ENCODE assay signal across 13 mouse cellular contexts in the genomic region with DNA sequence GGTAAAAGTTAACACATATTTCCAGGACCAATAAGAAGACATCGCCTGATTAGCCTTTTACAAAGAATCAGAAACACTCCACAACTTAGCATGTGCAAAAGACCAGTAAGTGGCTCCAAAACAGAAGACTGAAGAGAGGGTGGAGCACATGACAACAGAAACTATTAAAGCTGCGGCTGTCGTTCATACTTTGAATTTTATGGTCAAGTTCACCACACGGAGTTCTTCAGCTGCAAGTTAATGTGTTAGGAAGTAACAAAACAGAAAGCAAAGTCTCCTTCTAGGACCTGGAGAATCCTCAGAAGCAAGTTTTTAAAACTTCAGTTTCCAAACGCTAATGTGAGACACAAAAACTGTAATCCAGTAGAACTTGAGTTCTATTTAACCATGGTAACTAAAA. TPM values are rescaled to one million over a fixed set of nuclear protein-coding genes. Genes with fewer than 3 reads are reported as not detected.
DNase-seq lines count a peak whose midpoint lies in the region; ATAC-seq and TF ChIP-seq lines count a peak whose summit lies in the region.
"Had no signal": no experiment of that assay in that cellular context is flagged by ENCODE, and none has a peak within 500 bp of the region (broad histone marks: within the 10 kb centered on the region; RNA-seq: fewer than 3 reads in every experiment).

No protein-coding gene starts in this region.

- H3K27ac ChIP-seq in heart, postnatal 0 days (ENCODE audit: low read depth): no peak overlapping the region
- no peak overlapping the region for H3K27ac ChIP-seq in kidney, postnatal 0 days
- no peak overlapping the region for H3K27ac ChIP-seq in kidney, embryonic 14.5 days (ENCODE audit: low read depth, low read length)
- no peak overlapping the region for H3K27ac ChIP-seq in midbrain, postnatal 0 days (ENCODE audit: low read depth, low read length)
- H3K27ac ChIP-seq in midbrain, embryonic 11.5 days (ENCODE audit: low read depth, low read length): no peak overlapping the region
- no peak overlapping the region for H3K27ac ChIP-seq in stomach, embryonic 16.5 days (ENCODE audit: low read length)

- no peak for ATAC-seq in heart, postnatal 0 days (ENCODE audit: insufficient read depth, low read depth)
- ATAC-seq in kidney, postnatal 0 days (replicated peaks; ENCODE audit: low FRiP score, low read depth): no peak
- no peak for ATAC-seq in kidney, embryonic 14.5 days (ENCODE audit: low FRiP score, low TSS enrichment)
- ATAC-seq in midbrain, postnatal 0 days (ENCODE audit: low FRiP score): no peak
- ATAC-seq in midbrain, embryonic 11.5 days (ENCODE audit: low FRiP score): no peak
- no peak for ATAC-seq in stomach, embryonic 16.5 days (ENCODE audit: insufficient read depth, low FRiP score)

- WGBS in heart, postnatal 0 days: 68% methylated on average over 5 of the region's 5 CpGs
- 56% methylated on average over 5 of the region's 5 CpGs for WGBS in kidney, postnatal 0 days
- 69% methylated on average over 5 of the region's 5 CpGs for WGBS in kidney, embryonic 14.5 days
- 71% methylated on average over 5 of the region's 5 CpGs for WGBS in midbrain, postnatal 0 days
- WGBS in midbrain, embryonic 11.5 days: 82% methylated on average over 5 of the region's 5 CpGs
- WGBS in stomach, embryonic 16.5 days: 65% methylated on average over 5 of the region's 5 CpGs

- peak overlapping the region; percentile 95; the same call in 1 of the 2 replicates for H3K4me2 ChIP-seq in heart, postnatal 0 days (ENCODE audit: low read depth, low read length)
- H3K4me2 ChIP-seq in kidney, postnatal 0 days (ENCODE audit: low read length): peak overlapping the region; percentile 13; the same call in 1 of the 2 replicates
- H3K4me2 ChIP-seq in kidney, embryonic 14.5 days (replicated peaks; ENCODE audit: low read depth, low read length): no peak overlapping the region
- H3K4me2 ChIP-seq in midbrain, postnatal 0 days (ENCODE audit: low read depth, low read length, poor library complexity, severe bottlenecking): peak overlapping the region; percentile 7
- no peak overlapping the region for H3K4me2 ChIP-seq in midbrain, embryonic 11.5 days
- peak overlapping the region; percentile 75 for H3K4me2 ChIP-seq in stomach, embryonic 16.5 days (ENCODE audit: low read depth, low read length)

- H3K4me1 ChIP-seq in heart, postnatal 0 days (ENCODE audit: control insufficient read depth, insufficient read depth): peaks cover 20% of the 10 kb centered on the region
- no peaks in the 10 kb centered on the region for H3K4me1 ChIP-seq in kidney, postnatal 0 days (replicated peaks; ENCODE audit: insufficient read depth, low read length)
- no peaks in the 10 kb centered on the region for H3K4me1 ChIP-seq in kidney, embryonic 14.5 days (ENCODE audit: control insufficient read depth, insufficient read depth, low read length)
- no peaks in the 10 kb centered on the region for H3K4me1 ChIP-seq in midbrain, postnatal 0 days (ENCODE audit: insufficient read depth, low read length)
- H3K4me1 ChIP-seq in midbrain, embryonic 11.5 days (ENCODE audit: control insufficient read depth, insufficient read depth, low read length): peaks cover 2% of the 10 kb centered on the region; the same call in 1 of the 2 replicates
- peaks cover 9% of the 10 kb centered on the region; the same call in 1 of the 2 replicates for H3K4me1 ChIP-seq in stomach, embryonic 16.5 days (ENCODE audit: control insufficient read depth, insufficient read depth, low read length)

- H3K9me3 ChIP-seq in heart, postnatal 0 days (replicated peaks; ENCODE audit: control insufficient read depth, low read length): no peaks in the 10 kb centered on the region
- H3K9me3 ChIP-seq in kidney, postnatal 0 days (replicated peaks; ENCODE audit: low read length): no peaks in the 10 kb centered on the region
- H3K9me3 ChIP-seq in kidney, embryonic 14.5 days (ENCODE audit: control insufficient read depth, low read length): no peaks in the 10 kb centered on the region
- H3K9me3 ChIP-seq in midbrain, postnatal 0 days (ENCODE audit: low read length): no peaks in the 10 kb centered on the region
- H3K9me3 ChIP-seq in midbrain, embryonic 11.5 days (ENCODE audit: control insufficient read depth, low read length): no peaks in the 10 kb centered on the region
- H3K9me3 ChIP-seq in stomach, embryonic 16.5 days (replicated peaks; ENCODE audit: control insufficient read depth, low read length): no peaks in the 10 kb centered on the region
- H3K9me3 ChIP-seq: megakaryocyte, embryonic 14.5 days had no signal

- H3K4me3 ChIP-seq in heart, postnatal 0 days (ENCODE audit: low read depth, low read length): no peak overlapping the region
- H3K4me3 ChIP-seq in kidney, postnatal 0 days (replicated peaks; ENCODE audit: low read depth, low read length): no peak overlapping the region
- H3K4me3 ChIP-seq in kidney, embryonic 14.5 days (ENCODE audit: low read length): no peak overlapping the region
- peak overlapping the region; percentile 16; the same call in 1 of the 2 replicates for H3K4me3 ChIP-seq in midbrain, postnatal 0 days (ENCODE audit: low read depth, low read length)
- no peak overlapping the region for H3K4me3 ChIP-seq in midbrain, embryonic 11.5 days (ENCODE audit: low read depth, low read length)
- no peak overlapping the region for H3K4me3 ChIP-seq in stomach, embryonic 16.5 days (replicated peaks; ENCODE audit: low read length)
- H3K4me3 ChIP-seq: megakaryocyte, embryonic 14.5 days had no signal

- no peak overlapping the region for H3K9ac ChIP-seq in heart, postnatal 0 days (replicated peaks; ENCODE audit: low read depth, low read length)
- no peak overlapping the region for H3K9ac ChIP-seq in kidney, postnatal 0 days (ENCODE audit: low read depth, low read length)
- H3K9ac ChIP-seq in kidney, embryonic 14.5 days (ENCODE audit: low read depth, low read length): no peak overlapping the region
- H3K9ac ChIP-seq in midbrain, postnatal 0 days (replicated peaks; ENCODE audit: low read length, poor library complexity, severe bottlenecking): no peak overlapping the region
- H3K9ac ChIP-seq in midbrain, embryonic 11.5 days (ENCODE audit: low read length): no peak overlapping the region
- no peak overlapping the region for H3K9ac ChIP-seq in stomach, embryonic 16.5 days (ENCODE audit: low read length)

- DNase-seq in heart, postnatal 0 days (ENCODE audit: low spot score): no peak
- no peak for DNase-seq in heart, adult 8-10 months (ENCODE audit: low spot score)
- no peak for DNase-seq in kidney, postnatal 0 days (ENCODE audit: low spot score)
- DNase-seq in midbrain, postnatal 0 days (ENCODE audit: low spot score): no peak
- DNase-seq in midbrain, embryonic 11.5 days (ENCODE audit: low spot score, missing footprints): no peak
- no peak for DNase-seq in adrenal gland, adult 8-10 months
- DNase-seq: cerebellum, adult 9-10 months; heart, adult 11 months; right cerebral cortex, postnatal 4 days had no signal

- no peaks in the 10 kb centered on the region for H3K36me3 ChIP-seq in heart, postnatal 0 days (replicated peaks; ENCODE audit: control insufficient read depth, insufficient read depth, low read length)
- H3K36me3 ChIP-seq in kidney, postnatal 0 days (ENCODE audit: insufficient read depth, low read length): no peaks in the 10 kb centered on the region
- H3K36me3 ChIP-seq in kidney, embryonic 14.5 days (ENCODE audit: control insufficient read depth, insufficient read depth, low read length): no peaks in the 10 kb centered on the region
- no peaks in the 10 kb centered on the region for H3K36me3 ChIP-seq in midbrain, postnatal 0 days (ENCODE audit: insufficient read depth, low read length)
- no peaks in the 10 kb centered on the region for H3K36me3 ChIP-seq in midbrain, embryonic 11.5 days (ENCODE audit: control insufficient read depth, insufficient read depth, low read length)
- H3K36me3 ChIP-seq in stomach, embryonic 16.5 days (ENCODE audit: control insufficient read depth, insufficient read depth, low read length): no peaks in the 10 kb centered on the region

- H3K27me3 ChIP-seq in heart, postnatal 0 days (ENCODE audit: control insufficient read depth, insufficient read depth, low read length): no peaks in the 10 kb centered on the region
- no peaks in the 10 kb centered on the region for H3K27me3 ChIP-seq in kidney, postnatal 0 days (ENCODE audit: insufficient read depth, low read length)
- no peaks in the 10 kb centered on the region; the same call in 1 of the 2 replicates for H3K27me3 ChIP-seq in kidney, embryonic 14.5 days (ENCODE audit: control insufficient read depth, insufficient read depth, low read length)
- H3K27me3 ChIP-seq in midbrain, postnatal 0 days (ENCODE audit: insufficient read depth, low read length): no peaks in the 10 kb centered on the region
- H3K27me3 ChIP-seq in midbrain, embryonic 11.5 days (ENCODE audit: control insufficient read depth, insufficient read depth, low read length): no peaks in the 10 kb centered on the region
- H3K27me3 ChIP-seq in stomach, embryonic 16.5 days (ENCODE audit: control insufficient read depth, insufficient read depth, low read length): no peaks in the 10 kb centered on the region

- no peak for TF ChIP-seq EP300 in heart, postnatal 0 days (IDR thresholded peaks at IDR 0.05; ENCODE audit: low read depth)

- TF ChIP-seq CTCF in heart, postnatal 0 days (IDR thresholded peaks at IDR 0.05; ENCODE audit: low read depth): no peak
- TF ChIP-seq CTCF in kidney, postnatal 0 days (IDR thresholded peaks at IDR 0.05; ENCODE audit: low read depth): no peak
- no peak for TF ChIP-seq CTCF in midbrain, postnatal 0 days (IDR thresholded peaks at IDR 0.05)

RNA-seq across cellular contexts. Expression of gene Arap2, which starts 1.8 kb away (rescaled TPM):
- total RNA-seq in heart, postnatal 0 days (2014; rRNA removed; ENCODE audit: low replicate concordance): 2.1 and 4.3 TPM in 2 replicates
- polyA plus RNA-seq in heart, postnatal 0 days (2015; fragmentation: Nextera tagmentation; extraction: Ambion mirVana): 2.2 and 2.7 TPM in 2 replicates
- 10 to 100 TPM in 2 of 4 experiments, 1 to 10 TPM in 2; 7.5 to 13.9 (median 10.7) TPM for total RNA-seq in heart, adult 8-10 months (2022)
- polyA plus RNA-seq in kidney, postnatal 0 days (2015; fragmentation: Nextera tagmentation; extraction: Ambion mirVana): 5.4 and 9.5 TPM in 2 replicates
- polyA plus RNA-seq in kidney, embryonic 14.5 days (2014; fragmentation: Nextera tagmentation; extraction: Ambion mirVana): 2.0 and 3.6 TPM in 2 replicates
- 16.7 and 18.7 TPM in 2 replicates for total RNA-seq in midbrain, postnatal 0 days (2014; rRNA removed)
- polyA plus RNA-seq in midbrain, postnatal 0 days (2015; fragmentation: Nextera tagmentation; extraction: Ambion mirVana): 9.5 and 10.8 TPM in 2 replicates
- polyA plus RNA-seq in midbrain, embryonic 11.5 days (2014; fragmentation: Nextera tagmentation; extraction: Ambion mirVana): 1.2 and 1.5 TPM in 2 replicates
- polyA plus RNA-seq in stomach, embryonic 16.5 days (2015; fragmentation: Nextera tagmentation; extraction: Ambion mirVana): 7.6 and 9.3 TPM in 2 replicates
- total RNA-seq in adrenal gland, adult 8-10 months (2022): 1 to 10 TPM; 4.0 to 6.8 (median 5.0) TPM

RNA-seq across cellular contexts. Expression of gene Dthd1, which starts 49.5 kb away (rescaled TPM):
- total RNA-seq in heart, postnatal 0 days (2014; rRNA removed; ENCODE audit: low replicate concordance): not detected in 2 replicates
- not detected in 2 replicates for polyA plus RNA-seq in heart, postnatal 0 days (2015; fragmentation: Nextera tagmentation; extraction: Ambion mirVana)
- not detected for total RNA-seq in heart, adult 8-10 months (2022)
- not detected in 2 replicates for polyA plus RNA-seq in kidney, postnatal 0 days (2015; fragmentation: Nextera tagmentation; extraction: Ambion mirVana)
- not detected in 2 replicates for polyA plus RNA-seq in kidney, embryonic 14.5 days (2014; fragmentation: Nextera tagmentation; extraction: Ambion mirVana)
- total RNA-seq in midbrain, postnatal 0 days (2014; rRNA removed): 0.11 and 0.24 TPM in 2 replicates
- not detected in 2 replicates for polyA plus RNA-seq in midbrain, postnatal 0 days (2015; fragmentation: Nextera tagmentation; extraction: Ambion mirVana)
- polyA plus RNA-seq in midbrain, embryonic 11.5 days (2014; fragmentation: Nextera tagmentation; extraction: Ambion mirVana): not detected in 2 replicates
- not detected in 2 replicates for polyA plus RNA-seq in stomach, embryonic 16.5 days (2015; fragmentation: Nextera tagmentation; extraction: Ambion mirVana)
- total RNA-seq in adrenal gland, adult 8-10 months (2022): not detected
- polyA plus RNA-seq: limb, embryonic 11.5 days had no signal

Comparison
In these comparisons a context has a peak if more than half of its experiments do, and no peak if none do; other contexts are left out.
1. H3K4me2 ChIP-seq: peak in heart, postnatal 0 days (single experiment), kidney, postnatal 0 days (single experiment), midbrain, postnatal 0 days (single experiment) and stomach, embryonic 16.5 days (single experiment); none in kidney, embryonic 14.5 days (single experiment) and midbrain, embryonic 11.5 days (single experiment).